Mouse (Mus musculus) embryonic facial prominence, embryonic 15.5 days (tissue): ENCODE data around the gene Foxc1. TPM values are rescaled to one million over a fixed set of nuclear protein-coding genes. Genes with fewer than 3 reads are reported as not detected.
A peak's percentile ranks its signal among the peaks of the same experiment; 100 is the strongest.

Source experiments
- ATAC-seq: fragments of 200-750 bp; cut with Nextera tagmentation; 2 replicates; pipeline ENCODE4 v1.8.0; 2017; ENCODE audit warnings: low read depth, moderate TSS enrichment; ENCODE audit not compliant: insufficient number of reproducible peaks, low FRiP score, low TSS enrichment
- H3K27ac ChIP-seq: fragments of 300-500 bp; sonication (generic); replicated peaks from 2 replicates; pipeline ENCODE4 v1.5.1; 2015; ENCODE audit warnings: mild to moderate bottlenecking, inconsistent platforms
- H3K27me3 ChIP-seq: fragments of 300-500 bp; sonication (generic); 2 replicates; pipeline ENCODE4 v1.6.1; 2015; ENCODE audit warnings: inconsistent platforms
- H3K36me3 ChIP-seq: fragments of 300-500 bp; sonication (generic); 2 replicates; pipeline ENCODE4 v1.6.1; 2015; ENCODE audit warnings: mild to moderate bottlenecking, inconsistent platforms
- H3K4me1 ChIP-seq: fragments of 300-500 bp; sonication (generic); 2 replicates; pipeline ENCODE4 v1.6.1; 2015; ENCODE audit warnings: inconsistent platforms
- H3K4me2 ChIP-seq: fragments of 300-500 bp; sonication (generic); replicated peaks from 2 replicates; pipeline ENCODE4 v1.6.1; 2015; ENCODE audit warnings: mild to moderate bottlenecking, inconsistent platforms
- H3K4me3 ChIP-seq: fragments of 300-500 bp; sonication (generic); replicated peaks from 2 replicates; pipeline ENCODE4 v1.5.1; 2015; ENCODE audit warnings: mild to moderate bottlenecking, inconsistent platforms
- H3K9ac ChIP-seq: fragments of 300-500 bp; sonication (generic); 2 replicates; pipeline ENCODE4 v1.6.1; 2015; ENCODE audit warnings: inconsistent platforms
- H3K9me3 ChIP-seq: fragments of 300-500 bp; sonication (generic); replicated peaks from 2 replicates; pipeline ENCODE4 v1.6.1; 2016; ENCODE audit warnings: inconsistent platforms
- WGBS: fragments of 180-500 bp; shearing (Covaris S2); methylation state at CpG from one replicate; pipeline ENCODE4 v1.1.7; 2015; 5-methylcytosine and 5-hydroxymethylcytosine counted together
- polyA plus RNA-seq: library from polyadenylated mRNA; unstranded; fragments of >200 nt; fragmentation: Nextera tagmentation; extraction: Ambion mirVana; gene quantifications from 2 replicates; pipeline ENCODE4 v1.2.1, GENCODE M21; 2015

Foxc1 gene
- polyA plus RNA-seq, 1 experiment from 2014 or later, result 2.0 TPM

DNA sequence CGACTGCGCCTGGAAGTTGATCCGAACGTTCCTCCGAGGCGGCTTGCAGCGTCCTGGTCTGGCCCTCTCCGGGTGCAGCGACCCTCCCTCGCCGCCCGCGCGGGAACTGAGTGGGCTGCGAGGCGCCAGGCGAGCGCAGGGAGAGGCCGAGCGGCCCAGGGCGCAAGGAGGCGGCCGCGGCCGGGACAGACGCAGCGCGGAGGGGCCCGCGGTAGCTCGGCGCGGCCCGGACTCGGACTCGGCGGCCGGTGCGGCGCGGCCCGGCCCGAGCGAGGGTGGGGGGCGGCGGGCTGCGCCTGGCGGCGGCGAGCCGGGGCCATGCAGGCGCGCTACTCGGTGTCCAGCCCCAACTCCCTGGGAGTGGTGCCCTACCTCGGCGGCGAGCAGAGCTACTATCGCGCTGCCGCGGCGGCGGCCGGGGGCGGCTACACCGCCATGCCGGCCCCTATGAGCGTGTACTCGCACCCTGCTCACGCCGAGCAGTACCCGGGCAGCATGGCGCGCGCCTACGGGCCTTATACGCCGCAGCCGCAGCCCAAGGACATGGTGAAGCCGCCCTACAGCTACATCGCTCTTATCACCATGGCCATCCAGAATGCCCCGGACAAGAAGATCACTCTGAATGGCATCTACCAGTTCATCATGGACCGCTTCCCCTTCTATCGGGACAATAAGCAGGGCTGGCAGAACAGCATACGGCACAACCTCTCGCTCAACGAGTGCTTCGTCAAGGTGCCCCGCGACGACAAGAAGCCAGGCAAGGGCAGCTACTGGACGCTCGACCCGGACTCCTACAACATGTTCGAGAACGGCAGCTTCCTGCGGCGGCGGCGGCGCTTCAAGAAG lies 680 bp downstream of the Foxc1 start:
- H3K9me3 ChIP-seq, result no peaks in the 10 kb centered on the region
- H3K36me3 ChIP-seq, result no peaks in the 10 kb centered on the region
- peaks cover 76% of the 10 kb centered on the region for H3K27me3 ChIP-seq
- H3K27ac ChIP-seq, result peak overlapping the region; percentile 86
- 0 out of 2 replicates have a peak, but pooled peaks have one; percentile 18 for ATAC-seq
- peak overlapping the region; percentile 89 for H3K4me2 ChIP-seq
- under 1% methylated on average over 92 of the region's 101 CpGs for WGBS
- H3K4me3 ChIP-seq, result peak overlapping the region; percentile 61
- H3K9ac ChIP-seq, result peak overlapping the region; percentile 57
- peaks cover 51% of the 10 kb centered on the region for H3K4me1 ChIP-seq

DNA sequence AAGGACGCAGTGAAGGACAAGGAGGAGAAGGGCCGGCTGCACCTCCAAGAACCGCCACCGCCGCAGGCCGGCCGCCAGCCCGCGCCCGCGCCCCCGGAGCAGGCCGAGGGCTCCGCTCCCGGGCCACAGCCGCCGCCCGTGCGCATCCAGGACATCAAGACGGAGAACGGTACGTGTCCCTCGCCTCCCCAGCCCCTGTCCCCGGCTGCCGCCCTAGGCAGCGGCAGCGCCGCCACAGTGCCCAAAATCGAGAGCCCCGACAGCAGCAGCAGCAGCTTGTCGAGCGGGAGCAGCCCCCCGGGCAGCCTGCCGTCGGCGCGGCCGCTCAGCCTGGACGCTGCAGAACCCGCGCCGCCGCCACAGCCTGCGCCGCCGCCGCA lies 1.3 kb downstream of the Foxc1 start:
- ATAC-seq, result no peak
- H3K36me3 ChIP-seq, result no peaks in the 10 kb centered on the region
- under 1% methylated on average over 47 of the region's 47 CpGs for WGBS
- H3K27me3 ChIP-seq, result peaks cover 79% of the 10 kb centered on the region
- H3K27ac ChIP-seq, result peak overlapping the region; percentile 86
- peak overlapping the region; percentile 57 for H3K9ac ChIP-seq
- peaks cover 51% of the 10 kb centered on the region for H3K4me1 ChIP-seq
- peak overlapping the region; percentile 89 for H3K4me2 ChIP-seq
- H3K4me3 ChIP-seq, result peak overlapping the region; percentile 61
- no peaks in the 10 kb centered on the region for H3K9me3 ChIP-seq

DNA sequence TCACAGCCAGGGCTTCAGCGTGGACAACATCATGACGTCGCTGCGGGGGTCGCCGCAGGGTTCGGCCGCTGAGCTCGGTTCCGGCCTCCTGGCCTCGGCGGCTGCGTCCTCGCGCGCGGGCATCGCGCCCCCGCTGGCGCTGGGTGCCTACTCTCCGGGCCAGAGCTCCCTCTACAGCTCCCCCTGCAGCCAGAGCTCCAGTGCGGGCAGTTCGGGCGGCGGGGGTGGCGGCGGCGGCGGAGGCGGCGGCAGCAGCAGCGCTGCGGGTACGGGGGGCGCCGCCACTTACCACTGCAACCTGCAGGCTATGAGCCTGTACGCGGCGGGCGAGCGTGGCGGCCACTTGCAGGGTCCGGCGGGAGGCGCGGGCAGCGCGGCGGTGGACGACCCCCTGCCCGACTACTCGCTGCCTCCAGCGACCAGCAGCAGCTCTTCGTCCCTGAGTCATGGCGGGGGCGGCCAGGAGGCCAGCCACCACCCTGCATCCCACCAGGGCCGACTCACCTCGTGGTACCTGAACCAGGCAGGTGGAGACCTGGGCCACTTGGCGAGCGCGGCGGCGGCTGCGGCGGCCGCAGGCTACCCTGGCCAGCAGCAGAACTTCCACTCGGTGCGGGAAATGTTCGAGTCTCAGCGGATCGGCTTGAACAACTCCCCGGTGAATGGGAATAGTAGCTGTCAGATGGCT lies 1.8 kb downstream of the Foxc1 start:
- Histone ChIP-seq H3K36me3 (no peaks in the 10 kb centered on the region), H3K4me2 (peak overlapping the region; percentile 89), H3K9me3 (no peaks in the 10 kb centered on the region), H3K4me3 (peak overlapping the region; percentile 61), H3K4me1 (peaks cover 51% of the 10 kb centered on the region), H3K27me3 (peaks cover 81% of the 10 kb centered on the region), H3K27ac (peak overlapping the region; percentile 86), H3K9ac (peak overlapping the region; percentile 57; the same call in 1 of the 2 replicates)
- WGBS, result under 1% methylated on average over 66 of the region's 73 CpGs
- no peak for ATAC-seq

DNA sequence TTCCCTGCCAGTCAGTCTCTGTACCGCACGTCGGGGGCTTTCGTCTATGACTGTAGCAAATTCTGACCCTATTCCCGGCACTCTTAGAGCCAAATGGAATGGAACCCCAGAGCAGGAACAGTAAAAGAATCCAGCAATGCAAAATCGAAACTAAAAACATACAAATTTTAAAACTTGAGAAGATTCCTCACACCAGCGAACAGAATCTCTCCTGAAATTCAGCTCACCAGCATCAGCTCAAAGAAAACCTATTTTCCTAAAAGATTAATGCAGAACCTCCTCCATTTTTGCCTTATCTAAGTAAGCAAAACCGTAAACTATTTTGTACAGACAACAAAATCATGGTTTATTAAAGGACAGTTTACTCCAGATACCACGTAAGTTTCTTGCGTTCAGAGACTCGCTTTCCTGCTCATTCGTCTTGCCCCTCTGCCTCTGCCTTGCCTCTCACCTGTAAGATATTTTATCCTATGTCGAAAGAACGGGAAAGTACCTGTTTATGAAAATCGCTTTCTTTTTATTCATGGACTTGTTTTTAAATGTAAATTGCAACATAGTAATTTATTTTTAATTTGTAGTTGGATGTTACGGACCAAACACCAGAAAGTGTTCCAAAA lies 2.5 kb downstream of the Foxc1 start:
- no peaks in the 10 kb centered on the region for H3K9me3 ChIP-seq
- H3K27ac ChIP-seq, result 0 out of 2 replicates have a peak overlapping the region, but pooled peaks have one; percentile 86
- peak overlapping the region; percentile 61 for H3K4me3 ChIP-seq
- 8% methylated on average over 16 of the region's 16 CpGs for WGBS
- H3K27me3 ChIP-seq, result peaks cover 81% of the 10 kb centered on the region
- peaks cover 47% of the 10 kb centered on the region for H3K4me1 ChIP-seq
- H3K9ac ChIP-seq, result peak overlapping the region; percentile 57; the same call in 1 of the 2 replicates
- no peaks in the 10 kb centered on the region for H3K36me3 ChIP-seq
- peak overlapping the region; percentile 89 for H3K4me2 ChIP-seq
- no peak for ATAC-seq

DNA sequence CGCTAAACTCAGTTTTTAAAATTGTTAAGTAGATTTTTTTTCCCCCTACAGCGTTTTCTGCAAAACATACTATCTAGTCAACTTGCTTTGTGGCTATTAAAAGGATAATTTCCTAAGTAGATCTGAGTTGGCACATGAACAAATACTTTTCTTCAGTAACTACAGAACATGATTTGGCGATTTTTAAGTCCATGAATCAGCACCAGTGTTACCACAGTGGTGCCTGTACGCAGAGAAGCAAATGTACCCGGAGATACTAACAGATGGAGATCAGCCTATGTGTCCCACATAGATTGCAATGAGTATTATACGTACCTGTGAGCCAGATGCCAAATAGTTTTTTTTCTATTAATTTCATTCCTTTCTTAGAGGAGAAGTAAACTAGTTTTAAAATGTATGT lies 3.3 kb downstream of the Foxc1 start:
- Histone ChIP-seq H3K36me3 (no peaks in the 10 kb centered on the region), H3K4me3 (peak overlapping the region; percentile 26), H3K9ac (no peak overlapping the region), H3K9me3 (no peaks in the 10 kb centered on the region), H3K4me1 (peaks cover 45% of the 10 kb centered on the region), H3K4me2 (no peak overlapping the region), H3K27me3 (peaks cover 83% of the 10 kb centered on the region), H3K27ac (no peak overlapping the region)
- ATAC-seq, result no peak
- 26% methylated on average over 6 of the region's 6 CpGs for WGBS

DNA sequence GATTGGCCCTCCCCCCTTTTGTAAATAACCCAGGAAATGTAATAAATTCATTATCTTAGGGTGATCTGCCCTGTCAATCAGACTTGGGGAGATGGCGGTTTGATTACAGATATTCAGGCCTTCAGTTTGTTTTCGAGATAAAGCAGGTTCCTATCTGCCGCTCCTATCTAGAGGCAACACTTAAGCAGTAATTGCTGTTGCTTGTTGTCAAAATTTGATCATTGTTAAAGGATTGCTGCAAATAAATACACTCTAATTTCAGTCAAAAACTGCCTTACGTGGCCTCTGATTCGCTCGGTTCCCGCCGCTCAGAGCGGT lies 3.9 kb downstream of the Foxc1 start:
- no peaks in the 10 kb centered on the region for H3K9me3 ChIP-seq
- peak overlapping the region; percentile 62 for H3K4me2 ChIP-seq
- H3K4me3 ChIP-seq, result peak overlapping the region; percentile 45
- H3K27me3 ChIP-seq, result peaks cover 83% of the 10 kb centered on the region
- 0 out of 2 replicates have a peak overlapping the region, but pooled peaks have one; percentile 4 for H3K9ac ChIP-seq
- H3K36me3 ChIP-seq, result no peaks in the 10 kb centered on the region
- 9% methylated on average over 9 of the region's 9 CpGs for WGBS
- peaks cover 45% of the 10 kb centered on the region for H3K4me1 ChIP-seq
- no peak for ATAC-seq
- H3K27ac ChIP-seq, result no peak overlapping the region

DNA sequence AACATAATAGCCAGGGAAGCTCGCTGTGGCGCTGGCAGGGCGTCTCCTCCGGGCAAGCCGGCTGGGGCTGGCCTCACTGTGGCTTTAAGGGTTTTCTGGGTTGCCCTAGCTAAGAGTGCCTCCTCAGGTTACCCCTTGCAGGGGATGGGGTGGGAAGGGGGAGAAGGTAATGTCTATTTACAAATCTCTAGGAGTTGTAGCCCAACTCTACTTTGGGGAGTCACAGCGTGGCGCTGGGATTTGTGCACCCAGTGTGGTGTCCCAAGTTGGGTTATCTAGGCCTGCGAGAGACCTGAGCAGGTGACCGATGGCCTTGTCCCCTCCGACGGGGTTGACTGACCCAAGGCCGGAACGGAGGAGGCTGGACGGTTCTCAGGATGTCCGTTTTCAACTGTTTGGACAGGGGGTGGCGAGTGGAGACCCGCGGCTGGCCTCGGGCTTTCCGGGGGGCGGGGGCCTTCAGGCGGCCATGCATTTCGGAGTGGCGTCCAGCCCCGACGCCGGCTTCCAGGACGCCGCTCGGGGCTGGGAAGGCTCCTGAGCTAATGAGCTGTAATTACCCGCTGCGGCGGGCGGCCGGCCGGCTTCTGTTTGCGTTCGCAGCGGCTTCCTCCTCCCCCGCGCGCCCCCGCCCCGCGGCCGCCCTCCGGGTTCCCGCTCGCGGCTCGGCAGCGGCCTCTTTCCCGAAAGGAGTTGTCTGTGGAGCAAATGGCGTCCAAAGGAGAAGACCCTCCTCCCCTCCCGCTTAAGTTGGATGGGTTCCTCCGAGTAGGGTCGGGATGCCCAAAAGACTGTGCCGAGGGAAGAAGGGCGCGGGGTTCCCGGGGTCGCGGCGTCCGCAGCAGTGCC lies 4.5 kb downstream of the Foxc1 start:
- Histone ChIP-seq H3K27ac (0 out of 2 replicates have a peak overlapping the region, but pooled peaks have one; percentile 7), H3K4me2 (peak overlapping the region; percentile 62), H3K9ac (peak overlapping the region; percentile 4; the same call in 1 of the 2 replicates), H3K27me3 (peaks cover 82% of the 10 kb centered on the region), H3K36me3 (no peaks in the 10 kb centered on the region), H3K9me3 (no peaks in the 10 kb centered on the region), H3K4me3 (peak overlapping the region; percentile 45), H3K4me1 (peaks cover 46% of the 10 kb centered on the region)
- no peak for ATAC-seq
- WGBS, result 1% methylated on average over 65 of the region's 65 CpGs

DNA sequence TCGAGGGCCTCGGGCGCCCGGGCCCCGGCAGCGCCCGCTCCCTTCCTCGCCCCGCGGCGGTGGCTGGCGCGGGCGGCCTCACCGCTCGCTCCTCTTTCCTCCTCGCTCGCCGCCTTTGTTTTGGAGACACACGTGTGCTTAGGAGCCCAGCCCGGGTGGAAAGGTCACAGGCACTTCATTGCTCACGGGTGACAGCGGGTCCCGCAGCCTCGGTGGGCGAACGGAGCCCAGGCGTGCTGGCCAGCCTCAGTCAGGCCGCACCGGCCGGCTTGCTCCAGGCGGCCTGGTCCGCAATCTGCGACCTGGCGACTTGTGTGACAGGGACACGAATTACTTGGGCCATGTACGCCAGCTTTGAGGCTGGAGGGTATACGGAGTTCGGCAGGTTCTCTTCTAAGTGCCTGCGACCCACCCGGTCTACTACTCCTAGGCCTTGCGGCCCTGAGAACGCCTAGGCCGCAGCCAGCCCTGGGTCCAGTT lies 5.1 kb downstream of the Foxc1 start:
- peak overlapping the region; percentile 45 for H3K4me3 ChIP-seq
- H3K4me1 ChIP-seq, result peaks cover 40% of the 10 kb centered on the region

DNA sequence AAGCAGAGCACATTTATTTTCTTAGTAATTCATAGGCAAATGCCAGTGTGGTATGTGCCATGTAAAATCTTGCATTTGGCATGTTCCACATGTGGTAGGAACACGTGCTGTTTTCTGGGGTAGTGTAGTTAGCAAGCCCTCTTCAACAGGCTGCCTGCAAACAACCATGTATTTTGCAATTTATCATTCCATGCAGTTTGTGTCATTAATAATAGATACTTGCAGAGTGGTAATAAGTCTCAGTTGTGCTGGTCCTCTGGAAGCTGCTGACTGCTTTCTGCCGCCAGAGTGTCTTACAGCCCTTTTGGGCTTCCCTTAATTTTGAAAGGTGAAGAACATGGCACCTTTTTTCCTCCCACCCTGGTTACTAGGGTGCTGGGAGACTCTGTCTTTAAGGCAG lies 6.3 kb downstream of the Foxc1 start:
- Histone ChIP-seq H3K27ac (no peak overlapping the region), H3K27me3 (peaks cover 83% of the 10 kb centered on the region), H3K4me1 (peaks cover 29% of the 10 kb centered on the region), H3K9ac (no peak overlapping the region), H3K4me2 (no peak overlapping the region), H3K4me3 (no peak overlapping the region), H3K36me3 (no peaks in the 10 kb centered on the region), H3K9me3 (no peaks in the 10 kb centered on the region)
- ATAC-seq, result no peak
- 67% methylated on average over 2 of the region's 2 CpGs for WGBS

More for the DNA sequence above, 5.1 kb downstream of the Foxc1 start:
- Histone ChIP-seq H3K36me3 (no peaks in the 10 kb centered on the region), H3K9me3 (no peaks in the 10 kb centered on the region), H3K9ac (no peak overlapping the region; the same call in 1 of the 2 replicates), H3K4me2 (peak overlapping the region; percentile 62), H3K27ac (0 out of 2 replicates have a peak overlapping the region, but pooled peaks have one; percentile 7), H3K27me3 (peaks cover 82% of the 10 kb centered on the region)
- 22% methylated on average over 40 of the region's 44 CpGs for WGBS
- no peak for ATAC-seq

DNA sequence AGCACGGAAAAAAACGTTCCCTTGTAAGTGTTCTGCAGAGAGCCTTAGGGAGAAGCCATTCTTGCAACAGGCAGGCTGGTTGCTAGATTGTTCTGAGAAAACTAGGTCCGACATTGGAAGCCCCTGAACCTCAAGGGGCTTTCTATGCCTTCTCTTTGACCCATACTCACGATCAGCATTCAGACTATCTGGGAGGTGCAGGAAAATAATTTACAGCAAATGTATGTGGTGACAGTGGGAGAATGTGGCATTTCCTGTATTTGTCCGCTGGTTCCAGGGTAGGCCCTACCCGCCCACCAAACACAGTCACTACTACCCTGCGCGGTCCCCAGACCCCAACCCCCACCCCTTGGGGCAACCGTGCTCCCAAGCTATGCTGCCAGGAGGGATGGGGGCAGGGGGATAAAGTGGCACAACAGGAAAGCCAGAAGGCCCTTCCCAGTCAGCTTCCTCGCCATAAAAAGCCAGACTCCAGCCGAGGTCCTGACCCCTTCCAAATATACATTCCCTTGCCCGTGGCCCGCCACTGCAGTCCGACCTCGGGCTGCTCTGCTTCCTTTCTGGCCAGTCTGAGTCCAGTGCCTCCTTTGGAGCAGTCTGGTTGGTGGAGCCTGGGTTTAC lies 9.1 kb downstream of the Foxc1 start:
- H3K4me2 ChIP-seq, result no peak overlapping the region
- H3K9me3 ChIP-seq, result no peaks in the 10 kb centered on the region
- 40% methylated on average over 15 of the region's 15 CpGs for WGBS
- no peaks in the 10 kb centered on the region for H3K36me3 ChIP-seq
- H3K4me1 ChIP-seq, result peaks cover 18% of the 10 kb centered on the region
- H3K27ac ChIP-seq, result no peak overlapping the region
- H3K4me3 ChIP-seq, result no peak overlapping the region
- H3K27me3 ChIP-seq, result peaks cover 73% of the 10 kb centered on the region
- no peak overlapping the region for H3K9ac ChIP-seq
- ATAC-seq, result no peak
